Mouse (Mus musculus) MEL (cell line): ENCODE data around the gene Jpt1.

ENCODE experiments used
- CHD2 ChIP-seq: IDR thresholded peaks from 2 replicates; pipeline ENCODE4 v1.6.1; 2011; ENCODE audit warnings: low read length, improper control_type of control experiment
- CTCF ChIP-seq, 3 experiments: IDR thresholded peaks in 2 of 3; conservative IDR thresholded peaks in 1 of 3; 2 replicates each; pipeline ENCODE4 v1.5.1; 2011 to 2012; ENCODE audit warnings: low read length in 3 of 3, low read depth in 2 of 3, mild to moderate bottlenecking in 2 of 3, improper control_type of control experiment in 1 of 3, inconsistent platforms in 1 of 3, mixed read lengths in 1 of 3, moderate library complexity in 1 of 3; ENCODE audit not compliant: control insufficient read depth in 1 of 3, insufficient read depth in 1 of 3, poor library complexity in 1 of 3, severe bottlenecking in 1 of 3
- EP300 ChIP-seq, 2 experiments: IDR thresholded peaks; 2 replicates each; pipeline ENCODE4 v1.6.1; 2011; ENCODE audit warnings: improper control_type of control experiment in 2 of 2, low read length in 2 of 2, low read depth in 1 of 2, mild to moderate bottlenecking in 1 of 2
- MYC ChIP-seq: IDR thresholded peaks from 2 replicates; pipeline ENCODE4 v1.6.1; 2011; ENCODE audit warnings: low read depth, mild to moderate bottlenecking, low read length, improper control_type of control experiment, moderate library complexity
- POLR2A ChIP-seq, 2 experiments: IDR thresholded peaks; 2 replicates each; pipeline ENCODE4 v1.6.1; 2011 to 2012; ENCODE audit warnings: low read length in 2 of 2, mild to moderate bottlenecking in 2 of 2, control low read depth in 1 of 2, improper control_type of control experiment in 1 of 2, low read depth in 1 of 2, moderate library complexity in 1 of 2; ENCODE audit not compliant: control insufficient read depth in 1 of 2, insufficient read depth in 1 of 2, poor library complexity in 1 of 2
- SIN3A ChIP-seq: IDR thresholded peaks from 2 replicates; pipeline ENCODE4 v1.6.1; 2012; ENCODE audit warnings: low read length, improper control_type of control experiment, inconsistent platforms
- TCF12 ChIP-seq: IDR thresholded peaks from 2 replicates; pipeline ENCODE4 v1.6.1; 2014; ENCODE audit warnings: low read depth, mild to moderate bottlenecking, inconsistent platforms, low read length, improper control_type of control experiment, moderate library complexity
- USF1 ChIP-seq: IDR thresholded peaks from 2 replicates; pipeline ENCODE4 v1.6.1; 2014; ENCODE audit warnings: low read depth, mild to moderate bottlenecking, inconsistent platforms, low read length, improper control_type of control experiment, moderate library complexity
- ZC3H11A ChIP-seq: IDR thresholded peaks from 2 replicates; pipeline ENCODE4 v1.6.1; 2012; ENCODE audit warnings: low read depth, mild to moderate bottlenecking, inconsistent platforms, low read length, improper control_type of control experiment
- ZMIZ1 ChIP-seq: IDR thresholded peaks from 2 replicates; pipeline ENCODE4 v1.6.1; 2012; ENCODE audit warnings: low read depth, mild to moderate bottlenecking, inconsistent platforms, low read length, improper control_type of control experiment, moderate library complexity
- ZNF384 ChIP-seq: IDR thresholded peaks from 2 replicates; pipeline ENCODE4 v1.6.1; 2012; ENCODE audit warnings: low read depth, mild to moderate bottlenecking, inconsistent platforms, low read length, improper control_type of control experiment

DNA sequence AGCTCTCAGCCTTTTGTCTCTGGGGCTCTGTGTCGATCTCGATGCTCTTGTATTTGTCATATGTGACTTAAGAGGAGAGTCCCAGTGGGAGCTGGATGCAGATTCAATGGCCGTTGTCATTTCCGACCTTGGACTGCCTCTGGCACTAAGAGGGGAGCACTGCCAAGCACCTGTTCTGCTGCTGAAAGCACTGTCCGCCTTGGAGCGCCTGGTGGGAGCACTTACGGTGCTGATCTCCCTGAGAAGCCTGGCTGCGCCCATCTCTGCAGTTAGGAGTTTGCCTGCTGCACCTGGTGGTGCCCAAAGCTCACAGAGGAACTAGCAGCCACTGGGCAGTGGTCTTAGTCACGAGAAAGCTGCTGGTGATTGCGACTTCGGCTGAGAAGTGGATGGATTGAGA is 30.9 kb downstream of the Jpt1 start:
- no peak for TF ChIP-seq POLR2A (IDR thresholded peaks at IDR 0.05; ENCODE audit: control insufficient read depth in 1 of 2, insufficient read depth in 1 of 2, low read depth in 1 of 2, low read length in 2 of 2, poor library complexity in 1 of 2)
- TF ChIP-seq CTCF (IDR thresholded peaks at IDR 0.05 in 2 of 3, conservative IDR thresholded peaks at IDR 0.05 in 1 of 3; ENCODE audit: control insufficient read depth in 1 of 3, insufficient read depth in 1 of 3, low read depth in 2 of 3, low read length in 3 of 3, poor library complexity in 1 of 3, severe bottlenecking in 1 of 3), result no peak
- TF ChIP-seq CHD2, result no peak
- TF ChIP-seq ZMIZ1, result no peak
- no peak for TF ChIP-seq ZNF384
- TF ChIP-seq SIN3A, result no peak
- no peak for TF ChIP-seq TCF12
- no peak for TF ChIP-seq USF1
- no peak for TF ChIP-seq EP300 (IDR thresholded peaks at IDR 0.05; ENCODE audit: low read depth in 1 of 2, low read length in 2 of 2)
- TF ChIP-seq MYC, result no peak
- TF ChIP-seq ZC3H11A, result no peak
